Mouse (Mus musculus): ENCODE measurements around the gene Lrrfip1.

DNA sequence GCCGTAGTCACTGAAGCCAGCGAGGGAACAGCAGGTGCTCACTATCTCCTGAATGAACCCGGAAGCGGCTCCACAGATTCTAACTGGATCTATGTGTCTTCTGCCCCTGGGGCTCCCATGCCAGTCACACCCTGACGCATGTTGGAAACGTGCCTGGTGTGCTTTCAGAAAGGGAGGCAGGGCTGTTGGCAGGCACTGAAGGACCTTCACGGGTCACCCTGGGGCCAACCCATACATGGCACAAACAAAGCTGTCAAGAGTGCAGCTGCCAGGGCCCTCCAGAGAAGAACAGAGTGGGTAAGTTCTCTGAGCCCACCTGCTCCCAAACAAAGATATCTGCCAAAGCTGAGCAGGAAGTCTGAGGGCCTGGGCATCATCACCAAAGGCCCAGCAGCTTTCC lies 31.0 kb upstream of the Lrrfip1 start:
- no peak for TF ChIP-seq MAFK (IDR thresholded peaks at IDR 0.05; ENCODE audit: insufficient read depth, low read depth, low read length)
- TF ChIP-seq ZC3H11A (IDR thresholded peaks at IDR 0.05; ENCODE audit: borderline replicate concordance, low read depth, low read length): no peak

Data from ES-E14 (cell line).